Mouse (Mus musculus): Measurements from ENCODE around the gene Slc22a2.
"Not testable (repeated sequence)": the region's sequence is repeated elsewhere in the genome, so short reads cannot be mapped to it uniquely, and the experiment has no call there.

Slc22a2 gene

GRCm38 (mm10) chr17:12583991-12584390 is at the start of gene Slc22a2:
Slc22a2 (plus strand) TSS chr17:12584132.
- no peak for DNase-seq (ENCODE audit: low read depth, low spot score)

DNA sequence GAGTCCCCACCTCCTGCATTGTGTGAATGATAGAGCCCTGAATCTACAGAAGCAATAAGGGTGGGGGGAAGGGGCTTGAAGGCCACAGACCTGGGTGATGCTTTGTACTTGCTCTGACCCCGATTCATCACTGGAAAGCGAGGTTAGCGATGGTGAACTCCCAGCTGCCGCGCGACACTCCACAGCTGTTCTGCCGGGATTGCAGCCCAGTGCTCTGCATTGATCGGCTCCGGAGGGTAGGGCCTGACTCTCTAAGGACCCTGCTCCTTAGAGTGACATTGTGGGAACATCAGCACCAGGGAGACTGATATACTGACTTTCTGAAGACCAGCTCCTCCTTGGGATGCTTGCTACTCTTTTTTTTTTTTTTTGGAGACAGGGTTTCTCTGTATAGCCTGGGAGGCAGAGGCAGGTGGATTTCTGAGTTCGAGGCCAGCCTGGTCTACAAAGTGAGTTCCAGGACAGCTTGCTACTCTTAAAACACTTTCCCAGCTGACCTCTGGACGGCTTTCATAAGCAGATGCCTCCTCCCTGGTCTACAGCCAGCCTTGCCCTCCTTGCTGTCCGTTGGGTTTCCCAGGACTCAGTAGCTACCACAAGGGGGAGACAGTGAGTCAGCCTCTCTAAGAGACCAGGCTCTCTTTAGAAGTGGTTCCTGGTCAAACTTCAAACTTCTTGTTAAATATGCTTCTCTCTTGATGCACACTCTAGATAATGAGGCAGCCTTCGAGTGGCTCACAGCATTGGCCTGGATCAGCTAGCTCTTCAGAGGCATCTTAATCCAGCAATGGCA is 49.4 kb upstream of the Slc22a2 start:
- peak; percentile 37 for DNase-seq (ENCODE audit: low read depth, low spot score)

GRCm38 (mm10) chr17:12562215-12562614 is 21.7 kb upstream of the Slc22a2 start:
- DNase-seq (ENCODE audit: low read depth, low spot score): no peak

GRCm38 (mm10) chr17:12564481-12565000 is 19.4 kb upstream of the Slc22a2 start:
- DNase-seq (ENCODE audit: low read depth, low spot score): not testable (repeated sequence)

- no peak for DNase-seq (ENCODE audit: low read depth, low spot score)
Measured at GRCm38 (mm10) chr17:12565443-12565842, 18.5 kb upstream of the Slc22a2 start.

DNA sequence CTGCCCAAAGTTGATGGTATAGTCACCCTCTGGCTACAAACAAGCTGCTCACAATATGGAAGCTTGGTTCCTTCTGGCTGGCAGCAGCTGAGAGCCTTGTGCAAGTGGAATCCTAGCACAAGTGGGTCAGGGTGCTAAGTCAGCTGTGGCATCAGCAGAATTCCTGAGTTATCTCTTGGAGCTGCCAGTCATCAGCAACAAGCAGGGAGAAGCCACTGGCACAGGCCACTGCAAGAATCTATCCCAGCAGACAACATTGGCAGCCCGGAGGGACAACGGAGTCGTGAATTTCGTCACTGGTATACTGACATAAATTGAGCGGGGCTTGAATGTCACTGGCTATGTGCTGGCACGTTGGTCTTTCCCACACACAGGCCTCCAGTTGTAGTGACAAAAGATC is 12.6 kb upstream of the Slc22a2 start:
- DNase-seq (ENCODE audit: low read depth, low spot score): no peak

GRCm38 (mm10) chr17:12571924-12572463 is 11.9 kb upstream of the Slc22a2 start:
- DNase-seq (ENCODE audit: low read depth, low spot score): no peak

GRCm38 (mm10) chr17:12575391-12575790 is 8.5 kb upstream of the Slc22a2 start:
- no peak for DNase-seq (ENCODE audit: low read depth, low spot score)

DNA sequence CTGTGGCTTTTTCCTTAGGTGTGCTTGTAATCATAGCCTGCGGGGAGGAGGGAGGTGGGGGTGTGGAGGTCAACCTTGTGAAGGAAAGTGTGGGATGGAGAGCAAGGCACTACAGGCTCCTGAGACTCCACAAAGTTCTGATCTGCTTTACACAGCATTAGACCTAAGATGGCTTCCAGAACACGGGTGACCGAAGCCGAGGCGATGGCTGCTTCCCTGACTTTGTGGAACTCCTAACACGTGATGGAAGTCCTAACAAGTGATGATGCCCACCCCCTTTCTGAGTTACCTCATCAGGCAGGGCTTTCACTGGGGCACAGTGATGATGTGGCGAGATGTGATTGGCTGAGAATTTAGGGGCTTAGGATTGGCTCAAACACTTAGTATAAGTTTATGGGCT is 6.8 kb upstream of the Slc22a2 start:
- no peak for DNase-seq (ENCODE audit: low read depth, low spot score)

- no peak for DNase-seq (ENCODE audit: low read depth, low spot score)
Measured at GRCm38 (mm10) chr17:12585366-12585765, 1.4 kb downstream of the Slc22a2 start.

- no peak for DNase-seq (ENCODE audit: low read depth, low spot score)
Measured at GRCm38 (mm10) chr17:12586966-12587365, 3.0 kb downstream of the Slc22a2 start.

DNA sequence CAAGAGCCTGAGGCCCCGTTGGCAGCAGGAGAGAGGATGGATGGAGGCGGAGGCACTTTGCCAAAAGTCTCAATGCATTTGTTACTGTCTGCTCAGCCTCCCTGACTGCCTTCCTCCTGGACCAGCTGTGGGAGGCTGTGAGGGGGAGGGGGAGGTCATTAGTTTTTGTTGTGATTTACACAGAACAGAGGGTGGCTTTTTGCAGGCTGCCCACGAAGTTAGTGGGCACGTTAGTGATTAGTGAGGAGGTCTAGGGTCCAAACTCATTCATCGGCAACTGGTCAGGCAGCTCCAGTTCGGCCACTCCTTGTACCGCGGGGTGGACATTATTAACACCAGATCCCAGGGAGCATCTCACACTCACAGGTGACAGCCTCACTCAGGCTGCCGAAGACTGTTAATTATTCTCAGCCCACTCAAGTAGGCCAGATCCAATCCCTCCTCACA is 4.9 kb downstream of the Slc22a2 start:
- DNase-seq (ENCODE audit: low read depth, low spot score): peak; percentile 4

GRCm38 (mm10) chr17:12590911-12591625 is 7.1 kb downstream of the Slc22a2 start:
- no peak for DNase-seq (ENCODE audit: low read depth, low spot score)

- DNase-seq (ENCODE audit: low read depth, low spot score): no peak
Measured at GRCm38 (mm10) chr17:12595846-12596515, 12.0 kb downstream of the Slc22a2 start.

- no peak for DNase-seq (ENCODE audit: low read depth, low spot score)
Measured at GRCm38 (mm10) chr17:12606634-12607033, 22.7 kb downstream of the Slc22a2 start.

- DNase-seq (ENCODE audit: low read depth, low spot score): no peak
Measured at GRCm38 (mm10) chr17:12607202-12607601, 23.3 kb downstream of the Slc22a2 start.

DNA sequence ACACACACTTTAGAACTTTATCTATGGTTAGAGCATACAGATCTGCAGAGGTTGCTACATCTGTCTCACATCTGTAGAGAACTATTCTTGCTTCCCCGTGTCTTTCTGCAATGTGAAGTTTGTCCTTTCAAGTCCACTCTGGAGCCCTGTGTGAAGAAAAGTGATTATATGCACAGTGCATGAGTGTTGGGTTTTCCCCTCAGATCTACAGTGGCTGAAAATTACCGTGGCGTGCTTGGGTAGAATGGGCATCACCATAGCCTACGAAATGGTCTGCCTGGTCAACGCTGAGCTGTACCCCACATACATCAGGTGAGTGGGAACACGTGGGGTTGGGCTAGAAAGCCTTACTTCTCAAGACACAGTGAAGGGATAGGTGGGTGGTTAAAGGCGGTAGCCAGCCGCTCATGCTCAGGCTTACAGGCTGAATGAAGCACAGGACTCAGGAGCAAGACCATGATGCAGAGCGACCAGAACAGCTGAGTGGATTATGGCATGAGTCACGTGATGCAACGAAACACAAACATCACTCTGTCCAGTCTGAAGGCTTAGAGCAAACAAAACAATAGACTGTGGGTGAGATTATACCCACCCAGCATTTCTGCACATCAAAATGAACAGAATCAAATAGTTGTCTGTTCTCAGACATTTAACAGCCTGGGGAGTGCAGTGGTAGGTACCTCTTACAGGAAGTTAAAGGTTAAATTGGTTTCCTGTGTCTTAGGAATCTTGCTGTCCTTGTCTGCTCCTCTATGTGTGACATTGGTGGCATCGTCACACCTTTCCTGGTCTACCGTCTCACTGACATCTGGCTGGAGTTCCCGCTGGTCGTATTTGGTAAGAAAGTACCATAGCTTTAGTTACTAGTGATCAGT is 30.8 kb downstream of the Slc22a2 start:
- DNase-seq (ENCODE audit: low read depth, low spot score): no peak

GRCm38 (mm10) chr17:12615429-12615828 is 31.5 kb downstream of the Slc22a2 start:
- no peak for DNase-seq (ENCODE audit: low read depth, low spot score)

DNA sequence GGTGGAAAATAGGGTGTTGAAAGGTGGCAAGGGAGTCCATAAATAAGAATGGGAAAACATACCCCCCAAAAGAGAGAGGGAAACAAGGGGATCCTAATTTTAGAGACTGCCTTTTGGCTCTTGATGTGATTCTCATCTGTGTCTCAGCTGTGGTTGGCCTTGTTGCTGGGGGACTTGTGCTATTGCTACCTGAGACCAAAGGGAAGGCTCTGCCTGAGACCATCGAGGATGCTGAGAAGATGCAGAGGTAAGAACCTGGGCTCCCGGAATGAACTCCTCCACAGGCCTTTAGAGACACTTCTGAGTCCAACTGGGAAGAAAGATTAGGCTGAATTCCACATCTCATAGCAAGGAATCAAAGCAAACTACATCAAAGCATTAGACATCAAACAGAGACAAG is 35.7 kb downstream of the Slc22a2 start:
- DNase-seq (ENCODE audit: low read depth, low spot score): no peak

DNA sequence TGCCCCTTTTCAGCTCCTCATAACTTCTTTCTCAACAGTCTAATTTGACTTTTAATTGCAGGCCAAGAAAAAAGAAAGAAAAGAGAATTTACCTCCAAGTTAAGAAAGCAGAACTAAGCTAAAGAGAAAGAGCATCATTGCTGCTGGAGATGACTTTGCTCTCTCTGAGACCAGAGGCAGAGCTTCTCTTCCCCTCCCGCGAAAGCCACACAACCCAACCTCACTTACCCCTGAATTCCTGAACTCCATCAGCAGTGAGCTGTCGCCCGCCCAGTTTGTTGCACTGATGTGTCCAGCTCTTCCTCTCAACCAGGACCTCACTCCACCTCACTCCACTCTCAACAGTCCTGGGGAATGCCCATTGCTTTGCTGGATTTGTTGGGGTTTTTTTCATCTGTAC is 44.1 kb downstream of the Slc22a2 start:
- DNase-seq (ENCODE audit: low read depth, low spot score): no peak

Data from retina, adult 2 months (tissue).